Comparison of ENCODE assay signal across 16 mouse cellular contexts in genomic region chr14:22666437-22666836, GRCm38 (mm10).
"Had no signal": no experiment of that assay in that cellular context is flagged by ENCODE, and none has a peak within 500 bp of the region (broad histone marks: within the 10 kb centered on the region; RNA-seq: fewer than 3 reads in every experiment).

No protein-coding gene starts in this region.

- H3K4me2 ChIP-seq: limb, embryonic 12.5 days; limb, embryonic 15.5 days; liver, embryonic 11.5 days; lung, embryonic 14.5 days; midbrain, embryonic 13.5 days had no signal

- H3K9ac ChIP-seq: limb, embryonic 12.5 days; limb, embryonic 15.5 days; liver, embryonic 14.5 days; liver, postnatal 0 days; lung, embryonic 14.5 days; midbrain, embryonic 13.5 days had no signal

- ATAC-seq: liver, postnatal 0 days; lung, postnatal 0 days; midbrain, embryonic 13.5 days had no signal

- H3K4me3 ChIP-seq: limb, embryonic 12.5 days; limb, embryonic 15.5 days; midbrain, embryonic 13.5 days had no signal

- H3K9me3 ChIP-seq: limb, embryonic 12.5 days; limb, embryonic 15.5 days; midbrain, embryonic 13.5 days had no signal

- H3K36me3 ChIP-seq: limb, embryonic 12.5 days; limb, embryonic 15.5 days; midbrain, embryonic 13.5 days had no signal

- H3K27me3 ChIP-seq: limb, embryonic 15.5 days had no signal

- DNase-seq: kidney, postnatal 14 days; kidney, postnatal 4 days; left cerebral cortex, postnatal 4 days; liver, postnatal 0 days; lung, embryonic 14.5 days; thymus, adult 2 months; thymus, postnatal 14 days; thymus, postnatal 4 days had no signal

- H3K4me1 ChIP-seq: limb, embryonic 12.5 days; midbrain, embryonic 13.5 days had no signal

- H3K27ac ChIP-seq: limb, embryonic 12.5 days; limb, embryonic 15.5 days; liver, embryonic 14.5 days; macrophage; midbrain, embryonic 13.5 days; stomach, postnatal 0 days had no signal
